ENCODE assay signal across 25 mouse cellular contexts in the genomic region with DNA sequence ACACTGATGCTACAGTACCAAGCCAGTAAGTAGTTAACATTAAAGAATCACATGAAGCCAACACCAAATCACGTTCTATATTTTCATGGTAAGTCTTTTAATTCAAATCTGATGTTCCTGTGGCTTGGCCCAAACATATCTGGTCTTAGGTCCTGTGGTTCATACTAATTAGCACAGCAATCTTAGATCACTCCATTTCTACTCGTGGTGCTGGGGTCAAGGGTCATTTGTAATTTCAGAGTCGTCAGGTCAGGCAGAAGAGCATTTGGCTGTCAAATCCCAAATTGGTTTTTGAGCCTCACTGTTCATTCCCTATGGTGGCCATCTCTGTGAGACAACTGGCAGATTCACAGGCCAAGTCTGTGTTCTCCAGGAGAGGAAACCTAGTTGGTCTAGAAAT. TPM values are rescaled to one million over a fixed set of nuclear protein-coding genes. Genes with fewer than 3 reads are reported as not detected.
A peak's percentile ranks its signal among the peaks of the same experiment; 100 is the strongest.
DNase-seq lines count a peak whose midpoint lies in the region; ATAC-seq and TF ChIP-seq lines count a peak whose summit lies in the region.
"Had no signal": no experiment of that assay in that cellular context is flagged by ENCODE, and none has a peak within 500 bp of the region (broad histone marks: within the 10 kb centered on the region; RNA-seq: fewer than 3 reads in every experiment).

No protein-coding gene starts in this region.

- no peaks in the 10 kb centered on the region for H3K27me3 ChIP-seq in kidney, adult 2 months (replicated peaks; ENCODE audit: control insufficient read depth, insufficient read depth, low read length)
- no peaks in the 10 kb centered on the region for H3K27me3 ChIP-seq in liver, adult 2 months (ENCODE audit: control insufficient read depth, insufficient read depth, low read length)
- no peaks in the 10 kb centered on the region for H3K27me3 ChIP-seq in liver, postnatal 0 days (ENCODE audit: insufficient read depth, low read length)
- no peaks in the 10 kb centered on the region for H3K27me3 ChIP-seq in midbrain, embryonic 11.5 days (ENCODE audit: control insufficient read depth, insufficient read depth, low read length)
- no peaks in the 10 kb centered on the region for H3K27me3 ChIP-seq in midbrain, embryonic 10.5 days (ENCODE audit: low read depth, poor library complexity, severe bottlenecking)
- no peaks in the 10 kb centered on the region for H3K27me3 ChIP-seq in small intestine, adult 2 months (ENCODE audit: control insufficient read depth, insufficient read depth, low read length)
- H3K27me3 ChIP-seq: CH12.LX, Patski had no signal

- peak; percentile 26 for DNase-seq in kidney, adult 2 months
- no peak for DNase-seq in kidney, postnatal 36 days
- DNase-seq in liver, adult 2 months (ENCODE audit: extremely low read depth, low read depth, low spot score) = peak; percentile 66
- no peak for DNase-seq in liver, postnatal 0 days
- peak; percentile 73 for DNase-seq in midbrain, embryonic 11.5 days (ENCODE audit: low spot score, missing footprints)
- DNase-seq in midbrain, embryonic 10.5 days (ENCODE audit: low spot score) = no peak
- no peak for DNase-seq in adrenal gland, adult 18-20 months (ENCODE audit: low spot score in 2 of 2)
- DNase-seq: adrenal gland, adult 2 months; adrenal gland, adult 8-10 months; adrenal gland, postnatal 10 days; adrenal gland, postnatal 14 days; adrenal gland, postnatal 25 days; adrenal gland, postnatal 36 days; B cell, adult 2 months; cerebellum, adult 11 months; cerebellum, adult 11-12 months; cerebellum, adult 18-20 months had no signal

- H3K9ac ChIP-seq in liver, adult 2 months (ENCODE audit: low read depth, low read length) = no peak overlapping the region
- no peak overlapping the region for H3K9ac ChIP-seq in liver, postnatal 0 days (replicated peaks)
- no peak overlapping the region for H3K9ac ChIP-seq in midbrain, embryonic 11.5 days (ENCODE audit: low read length)

- TF ChIP-seq CTCF in kidney, adult 2 months (conservative IDR thresholded peaks at IDR 0.05; ENCODE audit: insufficient read depth, insufficient read length, low read depth, low read length) = no peak
- no peak for TF ChIP-seq CTCF in liver, adult 2 months (IDR thresholded peaks at IDR 0.05; ENCODE audit: low read depth, low read length)
- TF ChIP-seq CTCF in liver, postnatal 0 days (IDR thresholded peaks at IDR 0.05; ENCODE audit: low read depth) = no peak
- TF ChIP-seq CTCF in small intestine, adult 2 months (IDR thresholded peaks at IDR 0.05; ENCODE audit: extremely low read depth, insufficient read length, insufficient replicate concordance, low read depth, low read length) = no peak

- TF ChIP-seq POLR2A in kidney, adult 2 months (IDR thresholded peaks at IDR 0.05; ENCODE audit: low read depth, low read length) = no peak
- no peak for TF ChIP-seq POLR2A in liver, adult 2 months (IDR thresholded peaks at IDR 0.05; ENCODE audit: extremely low read depth, insufficient read depth, low read length)
- TF ChIP-seq POLR2A in small intestine, adult 2 months (IDR thresholded peaks at IDR 0.05; ENCODE audit: low read depth, low read length) = no peak

- no peaks in the 10 kb centered on the region for H3K79me2 ChIP-seq in liver, adult 2 months (ENCODE audit: control insufficient read depth, insufficient read depth, low read length)

- H3K27ac ChIP-seq in kidney, adult 2 months (ENCODE audit: insufficient read depth, low read depth, low read length) = no peak overlapping the region
- no peak overlapping the region for H3K27ac ChIP-seq in liver, adult 2 months (replicated peaks; ENCODE audit: insufficient read depth, low read depth, low read length)
- H3K27ac ChIP-seq in liver, postnatal 0 days (ENCODE audit: low read depth) = no peak overlapping the region
- H3K27ac ChIP-seq in midbrain, embryonic 11.5 days (ENCODE audit: low read depth, low read length) = no peak overlapping the region
- no peak overlapping the region for H3K27ac ChIP-seq in midbrain, embryonic 10.5 days (replicated peaks)
- 0 out of 2 replicates have a peak overlapping the region, but pooled peaks have one; percentile 23 for H3K27ac ChIP-seq in small intestine, adult 2 months (ENCODE audit: insufficient read depth, low read depth, low read length)

- TF ChIP-seq EP300 in liver, postnatal 0 days (IDR thresholded peaks at IDR 0.05; ENCODE audit: low read depth) = no peak

- ATAC-seq in liver, postnatal 0 days = no peak
- ATAC-seq in midbrain, embryonic 11.5 days (ENCODE audit: low FRiP score) = no peak
- ATAC-seq: activated CD4-positive, CD25-positive, alpha-beta regulatory T cell, adult 4 months; CD4-positive, CD25-positive, alpha-beta regulatory T cell, adult 4 months; Patski had no signal

- no peaks in the 10 kb centered on the region for H3K9me3 ChIP-seq in liver, postnatal 0 days (ENCODE audit: low read length)
- H3K9me3 ChIP-seq in midbrain, embryonic 11.5 days (ENCODE audit: control insufficient read depth, low read length) = no peaks in the 10 kb centered on the region
- H3K9me3 ChIP-seq in midbrain, embryonic 10.5 days (replicated peaks) = peaks cover 13% of the 10 kb centered on the region; the same call in 1 of the 2 replicates
- H3K9me3 ChIP-seq: G1E had no signal

- WGBS in kidney, adult 2 months = 70% methylated on average over 3 of the region's 3 CpGs
- 47% methylated on average over 3 of the region's 3 CpGs for WGBS in liver, adult 2 months
- WGBS in liver, postnatal 0 days (ENCODE audit: insufficient replicate concordance) = 72% methylated on average over 3 of the region's 3 CpGs
- WGBS in midbrain, embryonic 11.5 days = 81% methylated on average over 3 of the region's 3 CpGs
- 83% methylated on average over 3 of the region's 3 CpGs for WGBS in midbrain, embryonic 10.5 days
- 45% methylated on average over 3 of the region's 3 CpGs for WGBS in small intestine, adult 2 months

- H3K4me1 ChIP-seq in kidney, adult 2 months (ENCODE audit: control insufficient read depth, insufficient read depth, low read length) = peaks cover 10% of the 10 kb centered on the region; the same call in 1 of the 2 replicates
- peaks cover 17% of the 10 kb centered on the region for H3K4me1 ChIP-seq in liver, adult 2 months (ENCODE audit: control insufficient read depth, insufficient read depth, low read length)
- no peaks in the 10 kb centered on the region for H3K4me1 ChIP-seq in liver, postnatal 0 days (ENCODE audit: insufficient read depth)
- peaks cover 14% of the 10 kb centered on the region for H3K4me1 ChIP-seq in midbrain, embryonic 11.5 days (ENCODE audit: control insufficient read depth, insufficient read depth, low read length)
- H3K4me1 ChIP-seq in midbrain, embryonic 10.5 days = peaks cover 26% of the 10 kb centered on the region
- H3K4me1 ChIP-seq in small intestine, adult 2 months (ENCODE audit: control insufficient read depth, insufficient read depth, insufficient read length, low read length) = peaks cover 21% of the 10 kb centered on the region; the same call in 1 of the 2 replicates

- H3K36me3 ChIP-seq in kidney, adult 2 months (ENCODE audit: control insufficient read depth, insufficient read depth, low read length) = no peaks in the 10 kb centered on the region
- H3K36me3 ChIP-seq in liver, adult 2 months (ENCODE audit: control insufficient read depth, insufficient read depth, low read length) = peaks cover 2% of the 10 kb centered on the region; the same call in 1 of the 2 replicates
- no peaks in the 10 kb centered on the region; the same call in 1 of the 2 replicates for H3K36me3 ChIP-seq in liver, postnatal 0 days (replicated peaks; ENCODE audit: insufficient read depth, low read length)
- 0 out of 2 replicates have a peak, but pooled peaks cover 2% of the 10 kb centered on the region for H3K36me3 ChIP-seq in midbrain, embryonic 11.5 days (ENCODE audit: control insufficient read depth, insufficient read depth, low read length)
- H3K36me3 ChIP-seq in midbrain, embryonic 10.5 days = peaks cover 41% of the 10 kb centered on the region
- no peaks in the 10 kb centered on the region for H3K36me3 ChIP-seq in small intestine, adult 2 months (ENCODE audit: control insufficient read depth, insufficient read depth, low read length)

- no peak overlapping the region for H3K4me3 ChIP-seq in kidney, adult 2 months (ENCODE audit: insufficient read depth, low read depth, low read length)
- no peak overlapping the region for H3K4me3 ChIP-seq in liver, adult 2 months (ENCODE audit: insufficient read depth, low read depth, low read length)
- H3K4me3 ChIP-seq in liver, postnatal 0 days (ENCODE audit: low read depth, low read length) = no peak overlapping the region
- H3K4me3 ChIP-seq in midbrain, embryonic 11.5 days (ENCODE audit: low read depth, low read length) = no peak overlapping the region
- H3K4me3 ChIP-seq in midbrain, embryonic 10.5 days = no peak overlapping the region
- no peak overlapping the region for H3K4me3 ChIP-seq in small intestine, adult 2 months (ENCODE audit: low read depth, low read length)

- H3K4me2 ChIP-seq in liver, postnatal 0 days (ENCODE audit: low read depth, low read length) = no peak overlapping the region
- no peak overlapping the region for H3K4me2 ChIP-seq in midbrain, embryonic 11.5 days

RNA-seq across cellular contexts. Expression of a gene that starts 54.7 kb away (rescaled TPM):
- 0.02 and 0.03 TPM in 2 replicates for polyA plus RNA-seq in kidney, adult 2 months (2012; rRNA removed)
- total RNA-seq in liver, adult 2 months (2014; rRNA removed) = not detected in 2 replicates
- not detected in 2 replicates for polyA plus RNA-seq in liver, adult 2 months (2012; rRNA removed)
- polyA plus RNA-seq in liver, postnatal 0 days (2015; fragmentation: Nextera tagmentation; extraction: Ambion mirVana) = not detected in 2 replicates
- 0.05 and 0.10 TPM in 2 replicates for polyA plus RNA-seq in midbrain, embryonic 11.5 days (2014; fragmentation: Nextera tagmentation; extraction: Ambion mirVana)
- 0.12 TPM in 1 of 2 replicates, not detected in the other for polyA plus RNA-seq in midbrain, embryonic 10.5 days (2016; fragmentation: Nextera tagmentation; extraction: Ambion mirVana)
- 0.04 TPM in 1 of 2 replicates, not detected in the other for polyA plus RNA-seq in small intestine, adult 2 months (2012; rRNA removed)
- under 1 TPM; 0.06 to 0.10 TPM for total RNA-seq in adrenal gland, adult 18-20 months (2021)
- total RNA-seq: adrenal gland, postnatal 14 days; CH12.LX; MEL had no signal
- polyA plus RNA-seq: activated CD4-positive, CD25-positive, alpha-beta regulatory T cell, adult 4 months; C2C12; CD4-positive, CD25-positive, alpha-beta regulatory T cell, adult 4 months; G1E had no signal

Comparison
In these comparisons a context has a peak if more than half of its experiments do, and no peak if none do; other contexts are left out.
1. DNase-seq: peak in kidney, adult 2 months (single experiment), liver, adult 2 months (single experiment) and midbrain, embryonic 11.5 days (single experiment); none in kidney, postnatal 36 days (0 of 2), liver, postnatal 0 days (single experiment), midbrain, embryonic 10.5 days (single experiment) and adrenal gland, adult 18-20 months (0 of 2).